Mouse (Mus musculus): ENCODE results near the gene Ttc30a2. TPM values are rescaled to one million over a fixed set of nuclear protein-coding genes. Genes with fewer than 3 reads are reported as not detected.
"Not testable (repeated sequence)": the region's sequence is repeated elsewhere in the genome, so short reads cannot be mapped to it uniquely, and the experiment has no call there.

Ttc30a2 gene
- polyA plus RNA-seq, 1 experiment = not detected

DNA sequence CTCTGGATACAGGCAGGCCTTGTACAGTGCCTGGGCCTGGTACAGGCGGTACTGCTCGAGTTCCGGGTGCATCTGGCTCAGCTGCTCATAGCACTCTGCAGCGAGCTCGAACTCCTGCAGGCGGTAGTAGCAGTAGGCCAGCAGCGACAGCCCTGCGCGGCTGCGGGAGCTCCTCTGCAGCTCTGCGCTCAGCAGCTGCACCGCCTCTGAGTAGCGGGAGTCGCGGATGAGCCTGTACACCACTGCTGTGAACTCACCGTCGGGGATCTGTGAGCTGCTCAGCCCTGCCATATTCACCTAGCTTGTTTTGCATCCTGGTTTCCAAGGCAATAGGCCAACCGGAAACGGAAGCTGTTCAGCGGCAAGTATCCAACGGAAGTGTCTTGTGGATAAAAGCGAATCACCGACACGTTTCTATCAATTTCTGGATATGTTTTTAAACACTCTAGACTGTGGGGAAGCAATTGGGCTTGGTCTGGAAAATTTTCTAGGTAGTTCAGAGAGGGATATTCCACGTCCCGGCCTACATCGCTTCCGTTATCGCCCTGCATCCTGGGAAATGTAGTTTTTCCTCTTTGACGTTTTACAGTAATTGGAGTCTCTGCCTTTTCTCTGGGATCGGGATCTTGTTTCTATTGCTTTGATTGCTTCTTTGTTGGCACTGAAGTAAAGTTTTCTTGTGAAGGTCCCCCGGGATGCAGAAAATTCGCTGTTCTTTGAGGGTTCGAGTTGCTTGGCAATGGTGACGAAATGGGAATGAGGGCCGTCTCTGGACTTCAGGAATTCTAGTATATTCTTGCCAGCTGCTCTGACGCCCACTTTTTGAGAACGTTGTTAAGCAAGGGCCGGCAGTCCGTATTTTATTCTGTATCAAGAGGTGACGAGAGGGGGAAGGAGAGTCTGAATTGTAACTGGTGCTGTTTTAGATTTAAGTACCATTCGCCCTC, 39.6 kb downstream of the Ttc30a2 start, which contains the start of gene Ttc30b:
Ttc30b (minus strand) TSS at position 469 of the 947 bp plus-strand sequence.
- Histone ChIP-seq H3K27ac (ENCODE audit: insufficient read depth, low read length) (no peak within 1 kb of the TSS), H3K9ac (ENCODE audit: low read depth, poor library complexity, severe bottlenecking) (peak within 1 kb of the TSS; percentile 62), H3K4me3 (ENCODE audit: low read depth, low read length) (peak within 1 kb of the TSS; percentile 66), H3K4me1 (ENCODE audit: control insufficient read depth, insufficient read depth, low read length) (no peaks in the 10 kb centered on the region), H3K27me3 (ENCODE audit: control insufficient read depth, insufficient read depth, low read length, poor library complexity, severe bottlenecking) (no peaks in the 10 kb centered on the region; the same call in 1 of the 2 replicates), H3K9me3 (replicated peaks; ENCODE audit: control insufficient read depth, insufficient read depth, low read length, poor library complexity, severe bottlenecking) (no peaks in the 10 kb centered on the region), H3K36me3 (ENCODE audit: control insufficient read depth, insufficient read depth, low read length, poor library complexity, severe bottlenecking) (no peaks in the 10 kb centered on the region)
- TF ChIP-seq EP300 (IDR thresholded peaks at IDR 0.05; ENCODE audit: insufficient read depth, low read depth, low read length) (no peak), CTCF (IDR thresholded peaks at IDR 0.05; ENCODE audit: low read depth, low read length) (no peak), POLR2A (IDR thresholded peaks at IDR 0.05; ENCODE audit: insufficient read depth, low read length) (no peak)

DNA sequence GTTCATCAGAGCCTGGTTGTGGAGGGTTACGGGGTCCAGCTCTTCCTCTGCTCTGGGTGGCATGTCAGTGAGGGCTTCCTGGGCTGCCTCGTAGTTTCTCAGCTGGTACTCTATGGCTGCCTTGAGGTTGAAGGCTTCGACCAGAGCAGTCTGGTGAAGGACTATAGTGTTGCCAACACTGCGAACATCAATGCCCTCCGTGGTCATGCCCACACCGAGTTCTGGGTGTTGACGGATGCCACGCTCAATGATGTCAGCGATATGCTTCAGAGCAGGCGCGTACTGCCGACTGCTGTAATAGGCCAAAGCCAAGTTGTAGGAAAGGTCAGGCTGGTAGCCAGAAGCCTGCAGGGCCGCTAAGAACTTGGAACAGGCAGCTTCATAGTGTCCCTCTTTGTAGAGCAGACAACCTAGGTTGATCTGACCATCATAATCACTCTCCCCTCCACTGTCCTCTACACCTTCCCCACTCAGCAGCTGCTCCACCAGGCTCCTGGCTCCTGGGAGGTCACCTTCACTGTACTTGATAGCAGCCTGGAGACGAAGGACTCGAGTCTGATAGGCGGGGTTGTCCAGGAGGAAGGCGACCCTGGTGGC, 40.4 kb downstream of the Ttc30a2 start:
- not testable (repeated sequence) for H3K36me3 ChIP-seq (ENCODE audit: control insufficient read depth, insufficient read depth, low read length, poor library complexity, severe bottlenecking); H3K27ac ChIP-seq (ENCODE audit: insufficient read depth, low read length); H3K4me1 ChIP-seq (ENCODE audit: control insufficient read depth, insufficient read depth, low read length); H3K27me3 ChIP-seq (ENCODE audit: control insufficient read depth, insufficient read depth, low read length, poor library complexity, severe bottlenecking); H3K9ac ChIP-seq (ENCODE audit: low read depth, poor library complexity, severe bottlenecking); H3K9me3 ChIP-seq (replicated peaks; ENCODE audit: control insufficient read depth, insufficient read depth, low read length, poor library complexity, severe bottlenecking)
- H3K4me3 ChIP-seq (ENCODE audit: low read depth, low read length) = peak overlapping the region; percentile 32

DNA sequence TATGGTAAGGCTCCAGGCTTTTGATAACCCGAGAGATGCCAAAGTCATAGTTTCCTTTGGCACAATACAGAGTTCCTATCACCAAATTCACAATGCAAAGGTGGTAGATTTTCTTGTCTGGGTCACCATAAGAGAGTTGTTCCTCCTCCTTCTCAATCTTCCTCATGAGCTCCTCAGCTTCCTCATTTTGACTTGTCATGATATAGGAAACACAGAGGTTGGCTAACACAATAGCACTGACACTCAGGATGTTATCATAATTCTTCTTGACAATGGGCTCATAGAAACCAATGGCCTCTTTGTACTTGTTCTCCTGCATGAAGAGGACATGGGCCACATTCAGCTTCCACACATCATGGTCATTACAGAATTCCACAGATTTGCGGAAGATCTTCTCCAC, 41.3 kb downstream of the Ttc30a2 start:
- H3K4me3 ChIP-seq (ENCODE audit: low read depth, low read length); H3K4me1 ChIP-seq (ENCODE audit: control insufficient read depth, insufficient read depth, low read length); H3K9ac ChIP-seq (ENCODE audit: low read depth, poor library complexity, severe bottlenecking); H3K9me3 ChIP-seq (replicated peaks; ENCODE audit: control insufficient read depth, insufficient read depth, low read length, poor library complexity, severe bottlenecking); H3K27me3 ChIP-seq (ENCODE audit: control insufficient read depth, insufficient read depth, low read length, poor library complexity, severe bottlenecking); H3K27ac ChIP-seq (ENCODE audit: insufficient read depth, low read length); H3K36me3 ChIP-seq (ENCODE audit: control insufficient read depth, insufficient read depth, low read length, poor library complexity, severe bottlenecking): not testable (repeated sequence)

DNA sequence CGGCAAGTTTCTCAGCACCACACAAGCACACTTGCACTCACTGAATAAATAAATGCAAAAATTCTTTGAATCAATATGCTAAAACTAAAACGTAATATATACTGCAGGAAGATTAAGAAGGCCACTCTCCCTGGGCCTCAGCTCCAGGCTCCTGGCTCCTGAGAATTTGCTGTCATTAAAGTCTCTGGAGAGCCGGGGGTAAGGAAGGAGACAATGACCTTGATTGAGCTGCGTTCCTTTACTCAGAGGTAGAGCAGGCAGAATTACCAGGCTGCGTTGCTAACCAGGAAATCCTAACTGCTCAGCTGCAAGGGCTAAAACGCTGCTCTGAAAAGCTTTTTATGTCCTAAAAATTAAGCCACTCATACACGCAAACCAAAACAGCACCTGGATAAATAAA, 44.4 kb downstream of the Ttc30a2 start:
- no peak for TF ChIP-seq POLR2A (IDR thresholded peaks at IDR 0.05; ENCODE audit: insufficient read depth, low read length)
- no peak for TF ChIP-seq CTCF (IDR thresholded peaks at IDR 0.05; ENCODE audit: low read depth, low read length)
- TF ChIP-seq EP300 (IDR thresholded peaks at IDR 0.05; ENCODE audit: insufficient read depth, low read depth, low read length) = no peak
- no peak overlapping the region for H3K27ac ChIP-seq (ENCODE audit: insufficient read depth, low read length)
- no peaks in the 10 kb centered on the region for H3K36me3 ChIP-seq (ENCODE audit: control insufficient read depth, insufficient read depth, low read length, poor library complexity, severe bottlenecking)
- no peak overlapping the region for H3K4me3 ChIP-seq (ENCODE audit: low read depth, low read length)
- H3K4me1 ChIP-seq (ENCODE audit: control insufficient read depth, insufficient read depth, low read length) = no peaks in the 10 kb centered on the region
- H3K27me3 ChIP-seq (ENCODE audit: control insufficient read depth, insufficient read depth, low read length, poor library complexity, severe bottlenecking) = no peaks in the 10 kb centered on the region
- no peaks in the 10 kb centered on the region for H3K9me3 ChIP-seq (replicated peaks; ENCODE audit: control insufficient read depth, insufficient read depth, low read length, poor library complexity, severe bottlenecking)
- no peak overlapping the region for H3K9ac ChIP-seq (ENCODE audit: low read depth, poor library complexity, severe bottlenecking)

DNA sequence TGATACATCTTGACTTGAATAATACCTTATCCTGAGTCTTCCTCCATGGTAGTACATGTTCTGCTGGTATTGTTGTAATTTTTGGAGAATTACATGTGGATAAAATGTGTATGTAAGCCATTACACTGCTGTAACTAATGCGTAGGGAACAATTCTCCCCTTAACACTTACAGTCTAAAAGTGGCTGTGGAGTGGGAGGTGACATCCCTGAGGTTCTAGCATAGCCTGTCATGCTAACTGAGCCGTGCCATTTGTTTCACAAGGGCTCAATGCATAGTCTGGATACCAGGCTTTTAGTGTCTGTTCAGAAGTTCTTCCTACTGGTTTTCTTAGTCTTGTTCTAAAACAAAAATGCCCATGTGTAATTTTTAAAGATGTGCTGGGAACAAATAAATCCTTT, 47.0 kb downstream of the Ttc30a2 start:
- Histone ChIP-seq H3K4me1 (ENCODE audit: control insufficient read depth, insufficient read depth, low read length) (no peaks in the 10 kb centered on the region), H3K4me3 (ENCODE audit: low read depth, low read length) (no peak overlapping the region), H3K27me3 (ENCODE audit: control insufficient read depth, insufficient read depth, low read length, poor library complexity, severe bottlenecking) (no peaks in the 10 kb centered on the region), H3K27ac (ENCODE audit: insufficient read depth, low read length) (no peak overlapping the region), H3K9me3 (replicated peaks; ENCODE audit: control insufficient read depth, insufficient read depth, low read length, poor library complexity, severe bottlenecking) (no peaks in the 10 kb centered on the region), H3K9ac (ENCODE audit: low read depth, poor library complexity, severe bottlenecking) (no peak overlapping the region), H3K36me3 (ENCODE audit: control insufficient read depth, insufficient read depth, low read length, poor library complexity, severe bottlenecking) (no peaks in the 10 kb centered on the region)
- TF ChIP-seq EP300 (IDR thresholded peaks at IDR 0.05; ENCODE audit: insufficient read depth, low read depth, low read length) = no peak
- TF ChIP-seq POLR2A (IDR thresholded peaks at IDR 0.05; ENCODE audit: insufficient read depth, low read length) = no peak
- no peak for TF ChIP-seq CTCF (IDR thresholded peaks at IDR 0.05; ENCODE audit: low read depth, low read length)

DNA sequence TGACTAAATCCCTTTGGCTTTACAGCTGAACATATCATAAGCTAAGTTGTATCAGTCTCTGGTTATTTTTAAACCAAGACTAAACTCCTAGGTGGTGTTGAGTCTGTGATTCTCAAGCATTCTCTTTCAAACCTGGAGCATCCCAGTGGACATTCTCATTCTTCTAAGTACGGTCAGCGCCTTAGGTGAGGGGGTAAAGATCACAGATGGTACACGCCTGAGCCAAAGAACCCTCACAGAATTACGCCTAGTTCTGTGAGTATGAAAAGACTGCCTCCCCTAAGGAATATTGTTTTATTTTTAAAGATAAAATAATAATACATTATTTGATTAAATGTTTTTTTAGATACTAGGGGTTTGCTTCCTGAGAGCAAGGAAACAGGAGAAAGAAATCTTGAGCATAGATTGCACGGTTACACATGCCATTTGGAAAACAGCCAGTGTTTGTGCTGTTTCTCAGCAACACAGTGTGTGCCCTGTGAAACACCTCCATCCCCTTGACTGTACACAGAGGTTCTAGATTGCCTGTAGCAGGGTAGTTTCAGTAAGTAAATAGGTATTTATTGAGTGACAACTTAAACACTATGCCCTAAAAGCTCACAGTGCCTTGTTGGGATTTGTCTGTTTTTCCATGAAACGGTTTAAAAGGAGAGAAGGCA, 48.1 kb downstream of the Ttc30a2 start:
- Histone ChIP-seq H3K36me3 (ENCODE audit: control insufficient read depth, insufficient read depth, low read length, poor library complexity, severe bottlenecking) (no peaks in the 10 kb centered on the region), H3K27ac (ENCODE audit: insufficient read depth, low read length) (no peak overlapping the region), H3K4me1 (ENCODE audit: control insufficient read depth, insufficient read depth, low read length) (no peaks in the 10 kb centered on the region), H3K9me3 (replicated peaks; ENCODE audit: control insufficient read depth, insufficient read depth, low read length, poor library complexity, severe bottlenecking) (no peaks in the 10 kb centered on the region), H3K9ac (ENCODE audit: low read depth, poor library complexity, severe bottlenecking) (no peak overlapping the region), H3K27me3 (ENCODE audit: control insufficient read depth, insufficient read depth, low read length, poor library complexity, severe bottlenecking) (no peaks in the 10 kb centered on the region), H3K4me3 (ENCODE audit: low read depth, low read length) (no peak overlapping the region)
- TF ChIP-seq POLR2A (IDR thresholded peaks at IDR 0.05; ENCODE audit: insufficient read depth, low read length) (no peak), EP300 (IDR thresholded peaks at IDR 0.05; ENCODE audit: insufficient read depth, low read depth, low read length) (no peak), CTCF (IDR thresholded peaks at IDR 0.05; ENCODE audit: low read depth, low read length) (no peak)

All from ES-Bruce4 (cell line).